Mouse (Mus musculus): ENCODE results near the gene Hoxc6. TPM values are rescaled to one million over a fixed set of nuclear protein-coding genes. Genes with fewer than 3 reads are reported as not detected.

The Hoxc6 gene
- polyA plus RNA-seq, 1 experiment from 2014 or later, result 12.3 TPM

DNA sequence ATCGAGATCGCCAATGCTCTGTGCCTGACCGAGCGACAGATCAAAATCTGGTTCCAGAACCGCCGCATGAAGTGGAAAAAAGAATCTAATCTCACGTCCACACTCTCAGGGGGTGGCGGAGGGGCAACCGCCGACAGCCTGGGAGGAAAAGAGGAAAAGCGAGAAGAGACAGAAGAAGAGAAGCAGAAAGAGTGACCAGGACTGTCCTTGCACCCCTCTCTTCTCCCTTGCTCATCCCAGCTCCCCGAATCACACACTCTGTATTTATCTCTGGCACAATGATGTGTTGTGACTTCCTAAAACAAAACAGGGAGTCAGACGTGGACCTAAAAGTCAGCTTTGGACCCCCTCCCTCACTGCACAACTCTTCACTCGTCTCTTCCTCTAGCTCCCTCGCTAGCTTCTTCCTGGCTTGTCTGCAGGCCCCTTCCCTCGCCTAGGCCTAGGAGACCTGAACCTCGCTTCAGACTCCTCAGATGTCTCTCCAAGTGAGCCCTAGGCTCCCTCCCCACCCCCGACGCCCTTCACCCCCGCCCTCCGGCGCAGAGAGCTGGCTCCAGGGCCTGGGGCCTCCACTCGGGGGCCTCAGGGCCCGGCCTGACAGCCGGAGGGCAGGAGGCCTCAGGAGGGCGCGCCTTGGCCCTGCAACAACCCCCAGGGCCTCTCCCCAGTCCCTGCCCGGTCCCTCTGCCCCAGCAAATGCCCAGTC lies 12.9 kb downstream of the Hoxc6 start:
- Histone ChIP-seq H3K4me3 (ENCODE audit: low read length) (peak overlapping the region; percentile 34), H3K36me3 (ENCODE audit: control insufficient read depth, insufficient read depth, low read length) (no peaks in the 10 kb centered on the region; the same call in 1 of the 2 replicates), H3K9me3 (ENCODE audit: control insufficient read depth, low read length) (no peaks in the 10 kb centered on the region), H3K9ac (ENCODE audit: low read depth, low read length) (peak overlapping the region; percentile 65), H3K27me3 (ENCODE audit: control insufficient read depth, insufficient read depth, low read length) (peaks cover 22% of the 10 kb centered on the region), H3K4me1 (ENCODE audit: control insufficient read depth, insufficient read depth, low read length) (peaks cover 74% of the 10 kb centered on the region), H3K27ac (ENCODE audit: low read depth, low read length) (peak overlapping the region; percentile 90), H3K4me2 (replicated peaks; ENCODE audit: low read depth, low read length) (peak overlapping the region; percentile 61)
- no peak for ATAC-seq (ENCODE audit: low FRiP score, low TSS enrichment)
- 7% methylated on average over 28 of the region's 28 CpGs for WGBS

- 13% methylated on average over 26 of the region's 26 CpGs for WGBS
- Histone ChIP-seq H3K36me3 (ENCODE audit: control insufficient read depth, insufficient read depth, low read length) (no peaks in the 10 kb centered on the region; the same call in none of the 2 replicates), H3K27me3 (ENCODE audit: control insufficient read depth, insufficient read depth, low read length) (peaks cover 22% of the 10 kb centered on the region), H3K4me2 (replicated peaks; ENCODE audit: low read depth, low read length) (peak overlapping the region; percentile 31), H3K27ac (ENCODE audit: low read depth, low read length) (peak overlapping the region; percentile 30; the same call in 1 of the 2 replicates), H3K9ac (ENCODE audit: low read depth, low read length) (peak overlapping the region; percentile 58), H3K4me1 (ENCODE audit: control insufficient read depth, insufficient read depth, low read length) (peaks cover 72% of the 10 kb centered on the region), H3K9me3 (ENCODE audit: control insufficient read depth, low read length) (no peaks in the 10 kb centered on the region), H3K4me3 (ENCODE audit: low read length) (peak overlapping the region; percentile 16; the same call in 1 of the 2 replicates)
- no peak for ATAC-seq (ENCODE audit: low FRiP score, low TSS enrichment)
Observed at GRCm38 (mm10) chr15:103011928-103012486, 13.9 kb downstream of the Hoxc6 start.

- ATAC-seq (ENCODE audit: low FRiP score, low TSS enrichment), result no peak
- H3K27me3 ChIP-seq (ENCODE audit: control insufficient read depth, insufficient read depth, low read length), result peaks cover 18% of the 10 kb centered on the region
- 5% methylated on average over 17 of the region's 17 CpGs for WGBS
- peak overlapping the region; percentile 58; the same call in 1 of the 2 replicates for H3K9ac ChIP-seq (ENCODE audit: low read depth, low read length)
- H3K9me3 ChIP-seq (ENCODE audit: control insufficient read depth, low read length), result no peaks in the 10 kb centered on the region
- H3K4me3 ChIP-seq (ENCODE audit: low read length), result peak overlapping the region; percentile 40; the same call in 1 of the 2 replicates
- H3K4me2 ChIP-seq (replicated peaks; ENCODE audit: low read depth, low read length), result peak overlapping the region; percentile 61
- peaks cover 72% of the 10 kb centered on the region for H3K4me1 ChIP-seq (ENCODE audit: control insufficient read depth, insufficient read depth, low read length)
- peak overlapping the region; percentile 97 for H3K27ac ChIP-seq (ENCODE audit: low read depth, low read length)
- no peaks in the 10 kb centered on the region; the same call in none of the 2 replicates for H3K36me3 ChIP-seq (ENCODE audit: control insufficient read depth, insufficient read depth, low read length)
Observed at GRCm38 (mm10) chr15:103013238-103013984, 15.4 kb downstream of the Hoxc6 start.

DNA sequence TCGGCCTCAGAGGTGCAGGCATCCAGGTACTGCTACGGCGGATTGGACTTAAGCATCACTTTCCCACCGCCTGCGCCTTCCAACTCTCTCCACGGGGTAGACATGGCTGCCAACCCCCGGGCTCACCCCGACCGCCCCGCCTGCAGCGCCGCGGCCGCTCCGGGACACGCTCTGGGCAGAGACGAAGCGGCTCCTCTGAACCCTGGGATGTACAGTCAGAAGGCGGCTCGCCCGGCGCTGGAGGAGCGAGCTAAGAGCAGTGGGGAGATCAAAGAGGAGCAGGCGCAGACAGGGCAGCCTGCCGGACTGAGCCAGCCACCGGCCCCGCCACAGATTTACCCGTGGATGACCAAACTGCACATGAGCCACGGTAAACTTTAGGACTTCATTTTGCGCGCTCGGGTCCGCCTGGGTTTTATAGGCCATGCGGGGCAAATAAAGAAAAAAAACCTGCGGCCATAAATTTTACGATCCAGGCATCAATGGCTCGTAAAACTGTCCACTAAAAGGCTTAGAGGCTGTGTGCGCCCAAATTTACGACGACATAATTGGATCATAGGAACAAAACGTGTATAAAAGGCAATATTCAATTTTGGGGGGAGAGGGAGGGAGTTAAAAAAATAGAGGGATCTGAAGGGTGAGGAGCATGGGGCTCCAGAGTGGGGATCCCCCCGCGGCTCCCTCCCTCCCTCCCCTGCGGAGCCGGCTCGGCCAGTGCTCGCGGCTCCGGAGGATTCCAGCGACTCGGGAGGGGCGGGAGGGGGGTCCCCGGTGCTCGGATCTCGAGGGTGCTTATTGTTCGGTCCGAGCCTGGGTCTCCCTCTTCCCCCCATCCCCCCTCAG lies 16.3 kb downstream of the Hoxc6 start:
- H3K9me3 ChIP-seq (ENCODE audit: control insufficient read depth, low read length), result no peaks in the 10 kb centered on the region
- under 1% methylated on average over 47 of the region's 57 CpGs for WGBS
- peak; percentile 79 for ATAC-seq (ENCODE audit: low FRiP score, low TSS enrichment)
- peak overlapping the region; percentile 61 for H3K4me2 ChIP-seq (replicated peaks; ENCODE audit: low read depth, low read length)
- H3K27me3 ChIP-seq (ENCODE audit: control insufficient read depth, insufficient read depth, low read length), result peaks cover 15% of the 10 kb centered on the region
- peak overlapping the region; percentile 40 for H3K4me3 ChIP-seq (ENCODE audit: low read length)
- peak overlapping the region; percentile 97 for H3K27ac ChIP-seq (ENCODE audit: low read depth, low read length)
- H3K9ac ChIP-seq (ENCODE audit: low read depth, low read length), result peak overlapping the region; percentile 58
- no peaks in the 10 kb centered on the region; the same call in none of the 2 replicates for H3K36me3 ChIP-seq (ENCODE audit: control insufficient read depth, insufficient read depth, low read length)
- peaks cover 72% of the 10 kb centered on the region for H3K4me1 ChIP-seq (ENCODE audit: control insufficient read depth, insufficient read depth, low read length)

GRCm38 (mm10) chr15:103015009-103015399 lies 16.9 kb downstream of the Hoxc6 start:
- ATAC-seq (ENCODE audit: low FRiP score, low TSS enrichment), result peak; percentile 30
- Histone ChIP-seq H3K4me2 (replicated peaks; ENCODE audit: low read depth, low read length) (peak overlapping the region; percentile 61), H3K4me1 (ENCODE audit: control insufficient read depth, insufficient read depth, low read length) (peaks cover 74% of the 10 kb centered on the region), H3K27ac (ENCODE audit: low read depth, low read length) (peak overlapping the region; percentile 97), H3K9me3 (ENCODE audit: control insufficient read depth, low read length) (no peaks in the 10 kb centered on the region), H3K4me3 (ENCODE audit: low read length) (peak overlapping the region; percentile 40), H3K9ac (ENCODE audit: low read depth, low read length) (peak overlapping the region; percentile 54), H3K27me3 (ENCODE audit: control insufficient read depth, insufficient read depth, low read length) (peaks cover 18% of the 10 kb centered on the region), H3K36me3 (ENCODE audit: control insufficient read depth, insufficient read depth, low read length) (no peaks in the 10 kb centered on the region; the same call in none of the 2 replicates)
- WGBS, result 2% methylated on average over 25 of the region's 28 CpGs

DNA sequence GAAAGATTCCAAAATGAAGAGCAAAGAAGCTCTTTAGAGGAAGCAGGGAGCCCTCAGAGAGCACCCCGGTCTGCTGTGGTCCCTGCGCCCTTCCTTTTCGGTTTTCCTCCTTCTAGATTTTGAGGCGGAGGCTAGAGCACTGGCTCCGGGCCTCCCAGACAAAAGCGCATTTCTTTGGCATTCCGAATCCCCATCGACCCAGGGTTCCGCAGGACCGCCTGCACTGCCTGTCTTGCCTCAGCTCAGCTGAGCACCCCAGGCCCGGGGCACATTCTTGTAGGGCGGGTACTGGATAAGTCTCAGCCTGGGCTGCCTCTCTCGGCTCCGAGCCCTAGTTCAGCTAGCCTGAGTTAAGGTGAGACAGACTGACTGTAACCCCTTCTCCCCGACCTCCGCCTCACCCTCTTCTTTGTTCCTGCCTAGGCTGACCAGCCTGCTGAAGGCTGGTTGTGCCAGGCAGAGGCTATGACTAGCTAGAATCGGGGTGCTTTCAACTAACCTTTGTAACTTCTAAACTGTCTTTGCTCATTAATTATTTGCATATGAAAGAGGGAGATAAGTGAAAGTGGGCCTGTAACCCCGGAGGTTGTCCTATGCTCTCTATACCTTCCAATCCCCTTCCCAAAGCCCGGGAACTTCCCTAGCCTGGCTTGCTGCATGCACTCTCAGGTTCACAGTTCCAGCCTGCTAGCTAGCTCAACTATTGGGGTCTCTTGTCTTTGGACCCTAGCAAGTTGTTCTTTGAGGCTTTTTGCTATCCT lies 17.5 kb downstream of the Hoxc6 start:
- WGBS, result 17% methylated on average over 19 of the region's 19 CpGs
- H3K36me3 ChIP-seq (ENCODE audit: control insufficient read depth, insufficient read depth, low read length), result no peaks in the 10 kb centered on the region; the same call in none of the 2 replicates
- H3K4me2 ChIP-seq (replicated peaks; ENCODE audit: low read depth, low read length), result peak overlapping the region; percentile 61
- peak overlapping the region; percentile 97 for H3K27ac ChIP-seq (ENCODE audit: low read depth, low read length)
- peak overlapping the region; percentile 40 for H3K4me3 ChIP-seq (ENCODE audit: low read length)
- H3K27me3 ChIP-seq (ENCODE audit: control insufficient read depth, insufficient read depth, low read length), result peaks cover 16% of the 10 kb centered on the region
- H3K9ac ChIP-seq (ENCODE audit: low read depth, low read length), result peak overlapping the region; percentile 54; the same call in 1 of the 2 replicates
- H3K9me3 ChIP-seq (ENCODE audit: control insufficient read depth, low read length), result no peaks in the 10 kb centered on the region
- H3K4me1 ChIP-seq (ENCODE audit: control insufficient read depth, insufficient read depth, low read length), result peaks cover 71% of the 10 kb centered on the region
- ATAC-seq (ENCODE audit: low FRiP score, low TSS enrichment), result no peak

DNA sequence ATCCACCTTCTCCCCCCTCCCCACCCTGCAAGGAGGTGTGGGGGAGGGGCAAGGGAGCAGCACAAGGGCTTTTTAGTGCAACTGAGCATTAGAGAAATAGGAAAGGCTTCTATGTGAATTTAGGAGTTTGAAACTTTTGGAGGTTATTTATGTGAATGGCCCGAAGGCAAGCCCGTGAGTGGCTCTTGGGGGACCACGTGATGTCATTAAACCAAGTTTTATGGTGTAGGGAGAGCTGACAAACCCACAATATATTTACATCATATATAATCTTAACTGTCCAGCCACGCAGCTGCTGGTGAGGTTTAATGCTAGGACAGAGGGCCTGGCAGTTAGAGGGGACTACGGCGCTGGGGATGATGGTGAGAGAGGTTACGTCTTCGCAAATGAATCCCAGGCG lies 20.6 kb downstream of the Hoxc6 start, which contains the start of gene Hoxc4:
TSS of gene Hoxc4 (plus strand) at position 299 of the 400 bp plus-strand sequence.
- peak; percentile 34; the same call in 1 of the 2 replicates for ATAC-seq (ENCODE audit: low FRiP score, low TSS enrichment)
- peak within 1 kb of the TSS; percentile 73 for H3K27ac ChIP-seq (ENCODE audit: low read depth, low read length)
- 15% methylated on average over 9 of the region's 9 CpGs for WGBS
- peaks cover 75% of the 10 kb centered on the region for H3K4me1 ChIP-seq (ENCODE audit: control insufficient read depth, insufficient read depth, low read length)
- no peaks in the 10 kb centered on the region; the same call in 1 of the 2 replicates for H3K36me3 ChIP-seq (ENCODE audit: control insufficient read depth, insufficient read depth, low read length)
- H3K4me2 ChIP-seq (replicated peaks; ENCODE audit: low read depth, low read length), result peak within 1 kb of the TSS; percentile 33
- H3K9me3 ChIP-seq (ENCODE audit: control insufficient read depth, low read length), result no peaks in the 10 kb centered on the region
- H3K4me3 ChIP-seq (ENCODE audit: low read length), result peak within 1 kb of the TSS; percentile 20; the same call in 1 of the 2 replicates
- peaks cover 8% of the 10 kb centered on the region; the same call in 1 of the 2 replicates for H3K27me3 ChIP-seq (ENCODE audit: control insufficient read depth, insufficient read depth, low read length)
- H3K9ac ChIP-seq (ENCODE audit: low read depth, low read length), result peak within 1 kb of the TSS; percentile 47; the same call in 1 of the 2 replicates

Data from kidney, embryonic 14.5 days (tissue).